Mouse (Mus musculus): Measurements from ENCODE around the gene Creb3l1. TPM values are rescaled to one million over a fixed set of nuclear protein-coding genes. Genes with fewer than 3 reads are reported as not detected.

Gene Creb3l1
- polyA plus RNA-seq, 1 experiment from 2014 or later, result 18.7 TPM

DNA sequence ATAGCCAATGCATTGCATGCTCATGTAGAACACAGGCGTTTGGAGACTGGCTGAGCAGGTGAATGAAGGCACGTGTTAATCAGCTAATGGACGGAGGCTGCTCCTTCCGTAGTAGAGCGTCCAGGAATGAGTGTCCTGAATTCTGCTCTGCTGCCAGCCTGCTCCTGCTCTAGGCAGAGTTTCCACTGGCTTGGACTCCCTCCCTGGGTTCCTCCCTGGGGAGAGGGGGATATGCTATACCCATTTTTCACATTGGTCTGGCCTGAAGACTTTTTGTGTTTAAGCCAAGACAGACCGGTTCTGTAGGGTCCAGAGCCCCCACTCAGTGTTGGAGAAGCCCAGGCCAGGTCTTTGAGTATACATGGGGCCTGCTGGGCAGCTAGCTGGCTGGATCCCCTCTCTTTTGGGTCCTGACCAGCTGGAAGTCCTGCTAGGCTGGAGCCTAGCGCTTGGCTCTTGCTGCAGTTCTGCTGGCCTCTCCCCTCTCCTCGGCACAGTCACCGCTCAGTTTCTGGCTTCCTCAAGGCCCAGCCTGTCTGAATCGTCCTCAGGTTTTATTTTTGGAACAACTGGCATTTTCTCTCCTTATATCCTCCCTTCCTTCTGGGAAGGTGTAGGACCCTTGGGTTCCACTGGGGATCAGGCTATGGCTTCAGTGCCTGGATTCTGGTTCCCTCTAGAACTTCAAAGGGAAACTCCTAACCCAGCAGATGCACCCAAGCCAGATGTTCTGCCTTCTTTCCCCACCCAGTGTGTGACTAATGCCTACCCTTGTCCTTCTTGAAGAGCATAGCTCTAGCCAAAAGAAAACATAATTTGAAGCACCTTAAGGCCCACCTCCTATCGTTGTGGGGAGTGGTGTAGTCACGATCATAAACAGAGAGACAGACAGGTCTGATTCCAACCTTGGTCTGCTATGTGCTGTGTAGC lies 12.6 kb downstream of the Creb3l1 start:
- 76% methylated on average over 12 of the region's 12 CpGs for WGBS
- H3K4me2 ChIP-seq (replicated peaks), result no peak overlapping the region
- peaks cover 41% of the 10 kb centered on the region for H3K4me1 ChIP-seq (replicated peaks)
- H3K4me3 ChIP-seq (replicated peaks), result no peak overlapping the region
- H3K27ac ChIP-seq, result peak overlapping the region; percentile 67; the same call in 1 of the 2 replicates
- ATAC-seq, result no peak
- no peaks in the 10 kb centered on the region for H3K27me3 ChIP-seq (replicated peaks)
- no peaks in the 10 kb centered on the region for H3K36me3 ChIP-seq
- no peaks in the 10 kb centered on the region for H3K9me3 ChIP-seq
- no peak overlapping the region for H3K9ac ChIP-seq

DNA sequence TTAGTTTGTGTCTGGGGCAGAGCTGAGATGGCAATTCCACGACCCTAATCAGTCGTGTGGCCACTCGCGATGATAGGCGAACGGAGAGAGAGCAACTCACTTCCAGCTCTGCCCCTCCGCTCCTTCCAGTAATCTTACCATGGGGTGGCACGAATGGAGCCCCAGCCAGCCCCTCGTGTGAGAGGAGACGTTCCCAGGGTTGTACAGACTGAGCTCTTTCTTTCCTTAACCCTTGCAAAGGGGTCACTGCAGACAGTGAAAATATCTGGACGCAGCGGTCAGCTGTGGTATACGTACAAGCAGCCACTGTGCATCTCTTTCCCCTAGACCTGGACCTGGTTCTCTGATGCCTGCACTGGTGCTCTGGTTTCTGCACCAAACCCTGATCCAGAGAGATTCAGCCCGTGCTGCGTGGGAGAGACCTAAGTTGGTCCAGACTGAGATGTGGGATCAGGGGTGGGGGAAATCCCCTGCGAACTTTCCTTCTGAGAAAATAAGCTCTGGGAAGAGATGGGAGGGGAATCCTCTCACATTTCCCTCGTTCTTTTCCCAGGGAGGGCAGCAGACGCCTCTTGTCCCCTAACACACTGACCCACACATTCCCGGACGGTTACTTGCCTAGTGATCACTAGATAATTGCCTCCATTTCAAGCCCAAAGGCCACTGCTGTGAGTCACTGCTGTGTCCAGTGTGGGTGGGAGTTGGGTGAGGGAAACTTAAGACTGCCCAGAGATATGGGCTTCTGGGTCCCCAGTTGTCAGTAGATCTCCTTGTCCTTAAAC lies 15.5 kb downstream of the Creb3l1 start:
- WGBS, result 3% methylated on average over 20 of the region's 20 CpGs
- H3K4me1 ChIP-seq (replicated peaks), result peaks cover 49% of the 10 kb centered on the region

DNA sequence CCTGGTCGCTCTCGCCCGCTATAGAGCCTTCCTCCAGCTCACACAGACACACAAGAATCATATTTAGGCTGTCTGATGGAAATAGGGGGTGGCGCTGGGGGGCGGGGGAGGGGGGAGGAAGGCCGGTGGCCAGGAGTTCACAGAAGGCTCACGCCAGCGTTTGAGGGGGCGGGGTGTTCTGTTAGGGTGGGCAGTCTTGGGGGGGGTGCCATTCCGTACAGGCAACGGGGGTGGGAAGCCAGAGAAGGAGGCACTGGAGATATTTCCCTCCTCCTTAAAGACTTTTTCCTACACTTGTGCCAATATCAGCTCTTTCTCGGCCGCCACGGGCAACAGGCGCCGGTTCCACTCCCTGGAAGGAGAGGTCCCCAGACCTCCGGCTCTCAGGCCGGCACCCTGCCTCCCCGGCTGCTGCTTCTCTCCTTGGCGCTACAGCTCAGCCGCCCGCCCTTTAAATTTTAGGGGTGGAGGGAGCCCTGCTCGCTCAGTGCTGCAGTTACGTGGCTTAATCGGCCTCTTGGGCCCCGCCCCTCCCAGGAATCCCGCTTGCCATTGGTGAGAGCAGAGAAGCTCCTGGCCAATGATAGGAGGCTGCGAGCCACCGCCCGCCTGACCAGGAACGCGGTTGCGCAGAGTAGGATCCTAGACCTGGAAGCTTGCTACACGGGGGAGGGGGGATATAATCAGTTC lies 16.2 kb downstream of the Creb3l1 start:
- Histone ChIP-seq H3K36me3 (no peaks in the 10 kb centered on the region), H3K4me2 (replicated peaks) (peak overlapping the region; percentile 94), H3K27me3 (replicated peaks) (no peaks in the 10 kb centered on the region), H3K4me1 (replicated peaks) (peaks cover 43% of the 10 kb centered on the region), H3K9me3 (no peaks in the 10 kb centered on the region), H3K4me3 (replicated peaks) (peak overlapping the region; percentile 53), H3K9ac (peak overlapping the region; percentile 58), H3K27ac (peak overlapping the region; percentile 91)
- peak; percentile 96 for ATAC-seq
- WGBS, result under 1% methylated on average over 33 of the region's 34 CpGs

More for the DNA sequence above, 15.5 kb downstream of the Creb3l1 start:
- no peaks in the 10 kb centered on the region for H3K36me3 ChIP-seq
- no peaks in the 10 kb centered on the region for H3K27me3 ChIP-seq (replicated peaks)
- H3K27ac ChIP-seq, result peak overlapping the region; percentile 91; the same call in 1 of the 2 replicates
- H3K9me3 ChIP-seq, result no peaks in the 10 kb centered on the region
- peak overlapping the region; percentile 94 for H3K4me2 ChIP-seq (replicated peaks)
- peak overlapping the region; percentile 58 for H3K9ac ChIP-seq
- peak; percentile 24 for ATAC-seq
- H3K4me3 ChIP-seq (replicated peaks), result peak overlapping the region; percentile 53

DNA sequence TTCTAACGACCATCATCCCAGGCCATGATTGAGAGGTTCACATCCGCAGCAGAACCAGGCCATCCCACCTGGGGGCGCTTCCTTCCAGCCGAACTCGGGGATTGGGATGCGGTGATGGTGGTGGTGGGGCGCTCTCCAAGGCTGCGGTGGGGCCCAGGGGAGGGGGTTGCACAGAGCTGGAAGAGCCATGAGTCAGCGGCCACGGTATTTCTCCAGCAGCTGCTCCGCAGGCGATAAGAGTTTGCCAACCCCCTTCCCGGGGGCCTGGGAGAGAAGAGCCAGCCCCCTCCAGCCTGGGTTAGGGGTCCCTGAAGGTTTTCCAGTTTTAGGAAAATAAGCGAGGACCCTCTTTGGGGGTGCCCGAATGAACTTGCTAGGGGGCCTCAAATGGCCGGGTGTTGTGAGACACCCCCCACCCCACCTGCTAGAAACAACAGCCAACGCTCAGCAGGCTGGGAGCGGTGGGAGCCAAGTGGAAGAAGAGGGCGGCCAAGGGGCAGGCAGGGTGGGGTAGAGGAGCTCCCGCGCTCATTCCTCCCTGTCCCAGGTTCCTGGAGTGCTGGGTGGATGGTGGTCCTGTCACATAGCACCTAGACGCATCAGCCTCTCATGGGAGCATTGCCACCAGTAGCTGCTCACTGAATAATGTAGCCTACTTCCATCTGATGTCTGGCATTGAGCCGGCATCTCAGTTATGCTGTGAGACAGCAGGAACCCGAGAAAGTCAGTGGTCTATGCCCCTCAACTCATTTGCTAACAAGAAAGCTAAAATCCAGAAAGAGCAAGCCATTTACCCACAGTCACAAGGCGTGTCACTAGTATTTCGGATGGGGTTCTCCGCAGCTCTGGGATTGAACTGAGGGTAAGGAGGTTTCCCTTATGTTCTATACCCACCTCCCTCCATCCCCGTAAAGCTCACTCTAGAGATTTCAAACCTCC lies 17.1 kb downstream of the Creb3l1 start:
- Histone ChIP-seq H3K9me3 (no peaks in the 10 kb centered on the region), H3K4me1 (replicated peaks) (peaks cover 35% of the 10 kb centered on the region), H3K27me3 (replicated peaks) (no peaks in the 10 kb centered on the region), H3K4me3 (replicated peaks) (peak overlapping the region; percentile 53), H3K9ac (peak overlapping the region; percentile 48), H3K4me2 (replicated peaks) (peak overlapping the region; percentile 94), H3K36me3 (no peaks in the 10 kb centered on the region), H3K27ac (peak overlapping the region; percentile 91)
- ATAC-seq, result peak; percentile 31
- 1% methylated on average over 28 of the region's 28 CpGs for WGBS

DNA sequence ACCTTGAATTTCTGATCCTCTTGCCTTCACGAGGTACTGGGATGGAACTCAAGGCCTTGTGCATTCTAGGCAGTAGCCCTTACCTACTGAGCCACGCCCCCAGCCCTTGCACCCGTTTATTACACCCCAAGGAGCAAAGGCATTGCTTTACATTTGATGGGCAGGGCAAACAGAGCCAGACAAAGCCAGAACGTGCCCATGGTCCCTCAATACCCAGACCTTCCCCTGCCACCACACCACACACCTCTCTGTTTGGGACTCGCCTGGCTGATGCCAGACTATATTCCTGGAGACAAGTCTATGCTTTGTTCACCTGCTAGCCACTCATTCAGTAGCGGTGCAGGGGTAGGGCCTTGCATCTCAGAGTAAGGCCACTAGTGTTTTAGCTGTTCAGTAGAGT lies 17.8 kb downstream of the Creb3l1 start:
- no peak overlapping the region for H3K4me3 ChIP-seq (replicated peaks)
- 53% methylated on average over 6 of the region's 6 CpGs for WGBS

DNA sequence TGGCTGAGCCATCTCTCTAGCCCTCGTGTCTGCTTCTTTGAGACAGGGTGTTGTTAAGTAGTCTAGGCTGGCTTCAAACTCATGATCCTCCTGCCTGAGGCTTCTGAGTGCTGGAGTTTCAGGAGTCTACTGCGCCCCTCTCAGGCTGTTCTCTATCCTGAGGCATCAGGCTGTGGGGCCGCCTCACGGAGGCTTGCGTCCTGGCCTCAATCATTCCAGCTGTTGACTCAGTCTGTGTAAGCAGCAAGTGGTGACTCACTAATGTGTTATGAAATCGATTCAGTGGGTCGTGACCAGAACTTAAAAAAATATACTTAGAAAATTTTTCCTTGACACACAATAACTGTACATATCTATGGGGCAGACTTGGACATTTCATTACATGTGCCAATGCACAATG lies 19.7 kb downstream of the Creb3l1 start:
- 42% methylated on average over 7 of the region's 7 CpGs for WGBS
- no peaks in the 10 kb centered on the region for H3K36me3 ChIP-seq
- H3K27ac ChIP-seq, result no peak overlapping the region
- H3K4me1 ChIP-seq (replicated peaks), result peaks cover 32% of the 10 kb centered on the region
- no peaks in the 10 kb centered on the region for H3K9me3 ChIP-seq
- H3K9ac ChIP-seq, result no peak overlapping the region
- no peak overlapping the region for H3K4me3 ChIP-seq (replicated peaks)
- no peaks in the 10 kb centered on the region for H3K27me3 ChIP-seq (replicated peaks)
- no peak overlapping the region for H3K4me2 ChIP-seq (replicated peaks)
- ATAC-seq, result no peak

More for the DNA sequence above, 17.8 kb downstream of the Creb3l1 start:
- ATAC-seq, result no peak
- peak overlapping the region; percentile 94; the same call in 1 of the 2 replicates for H3K4me2 ChIP-seq (replicated peaks)
- H3K4me1 ChIP-seq (replicated peaks), result peaks cover 32% of the 10 kb centered on the region
- H3K27me3 ChIP-seq (replicated peaks), result no peaks in the 10 kb centered on the region
- 0 out of 2 replicates have a peak overlapping the region, but pooled peaks have one; percentile 36 for H3K27ac ChIP-seq
- H3K36me3 ChIP-seq, result no peaks in the 10 kb centered on the region
- H3K9me3 ChIP-seq, result no peaks in the 10 kb centered on the region
- no peak overlapping the region for H3K9ac ChIP-seq

DNA sequence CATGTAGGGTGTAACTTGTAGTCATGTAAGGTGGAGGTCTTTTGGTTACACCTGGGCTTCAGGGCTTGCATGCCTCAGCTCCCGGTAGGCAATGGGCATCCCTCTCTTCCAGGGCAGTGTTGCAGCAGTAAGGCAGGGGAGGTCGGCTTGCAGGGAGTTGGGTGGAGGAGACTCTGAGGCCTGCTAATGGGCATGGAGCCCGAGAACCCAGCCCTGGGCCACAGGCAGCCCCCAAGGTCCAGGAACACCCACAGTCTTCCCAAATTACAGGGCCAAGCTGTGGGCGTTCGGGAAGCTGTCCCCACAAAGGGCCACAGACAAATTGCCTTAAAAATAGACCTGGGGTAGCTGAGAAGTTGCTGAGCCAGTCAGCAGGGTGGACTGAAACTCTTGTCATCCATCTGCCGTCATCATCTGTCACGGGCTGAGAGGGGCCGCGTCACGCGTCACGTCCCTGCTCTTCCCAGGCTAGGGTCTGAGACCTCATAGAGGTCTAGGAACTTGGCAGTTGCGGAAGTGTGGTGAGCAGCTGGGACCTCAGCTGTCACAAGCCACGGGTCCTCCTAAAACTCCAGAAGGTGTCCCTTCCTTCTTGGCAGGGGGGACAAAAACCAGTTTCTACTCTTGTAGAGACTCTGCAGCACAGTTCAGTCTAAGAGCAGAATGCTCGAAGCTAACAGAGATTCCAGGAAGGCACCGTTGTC lies 26.2 kb downstream of the Creb3l1 start:
- Histone ChIP-seq H3K27ac (no peak overlapping the region), H3K4me2 (replicated peaks) (no peak overlapping the region), H3K9ac (no peak overlapping the region), H3K27me3 (replicated peaks) (no peaks in the 10 kb centered on the region), H3K4me3 (replicated peaks) (no peak overlapping the region), H3K9me3 (no peaks in the 10 kb centered on the region), H3K4me1 (replicated peaks) (peaks cover 12% of the 10 kb centered on the region; the same call in 1 of the 2 replicates), H3K36me3 (no peaks in the 10 kb centered on the region)
- 84% methylated on average over 16 of the region's 16 CpGs for WGBS
- ATAC-seq, result no peak

DNA sequence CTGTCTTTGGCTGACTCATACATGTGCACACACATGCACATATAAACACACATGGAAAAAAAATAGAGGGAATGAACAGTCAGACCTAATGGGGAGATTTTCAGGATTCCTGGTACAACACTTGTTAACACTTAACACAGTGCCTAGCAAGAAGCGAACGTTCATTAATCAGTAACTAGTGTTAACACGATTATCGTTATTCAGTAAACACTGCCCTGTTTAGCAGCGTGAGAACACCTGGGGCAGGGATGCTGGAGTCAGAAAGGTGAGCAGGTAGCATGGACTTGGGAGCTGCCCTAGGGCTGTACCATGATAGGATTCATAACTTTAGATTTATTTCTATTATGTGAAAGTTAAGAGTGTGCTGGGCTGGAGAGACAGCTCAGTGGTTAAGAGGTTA lies 28.3 kb downstream of the Creb3l1 start:
- peak; percentile 79 for ATAC-seq
- Histone ChIP-seq H3K36me3 (no peaks in the 10 kb centered on the region; the same call in 1 of the 2 replicates), H3K27me3 (replicated peaks) (no peaks in the 10 kb centered on the region), H3K4me3 (replicated peaks) (no peak overlapping the region), H3K4me1 (replicated peaks) (peaks cover 12% of the 10 kb centered on the region; the same call in 1 of the 2 replicates), H3K9ac (no peak overlapping the region), H3K4me2 (replicated peaks) (no peak overlapping the region), H3K27ac (no peak overlapping the region), H3K9me3 (no peaks in the 10 kb centered on the region)
- WGBS, result 51% methylated on average over 5 of the region's 5 CpGs

DNA sequence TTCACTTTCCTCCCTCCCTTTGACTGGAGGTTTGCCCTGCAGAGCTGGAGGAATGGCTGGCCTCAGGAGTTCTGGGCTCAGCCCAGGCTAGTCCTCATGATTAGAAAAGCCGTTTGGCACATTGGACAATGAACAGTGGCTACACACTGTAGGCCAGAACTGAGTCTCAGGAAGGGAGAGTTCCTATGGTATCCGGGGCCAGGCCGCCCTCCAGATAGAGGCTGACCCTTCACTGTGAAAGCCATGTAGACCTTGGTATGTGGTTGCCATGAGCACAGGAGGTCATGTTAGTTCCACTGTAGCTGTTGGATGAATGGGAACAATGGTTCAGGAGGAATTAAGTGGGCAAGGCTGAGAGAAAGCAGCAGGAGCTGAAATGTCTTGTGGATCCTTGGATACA lies 30.9 kb downstream of the Creb3l1 start:
- no peak for ATAC-seq
- H3K4me1 ChIP-seq (replicated peaks), result peaks cover 12% of the 10 kb centered on the region; the same call in 1 of the 2 replicates
- WGBS, result 87% methylated on average over 3 of the region's 3 CpGs

DNA sequence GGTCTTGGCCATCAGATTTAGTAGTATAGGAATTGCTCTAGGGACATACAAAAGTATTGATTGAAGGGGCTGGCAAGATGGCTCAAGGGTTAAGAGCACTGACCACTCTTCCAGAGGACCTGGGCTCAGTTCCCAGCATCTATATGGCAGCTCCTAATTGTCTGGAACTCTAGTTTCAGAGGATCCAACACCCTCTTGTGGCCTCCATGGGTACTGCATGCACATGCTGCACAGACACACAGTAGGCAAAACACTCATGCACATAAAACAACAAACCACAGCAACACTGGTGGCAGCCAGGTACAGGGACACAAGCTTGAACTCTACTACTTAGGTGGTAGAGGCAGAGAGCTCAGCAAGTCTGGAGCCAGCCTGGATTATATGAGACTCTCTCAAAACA lies 34.6 kb downstream of the Creb3l1 start:
- H3K9ac ChIP-seq, result no peak overlapping the region
- H3K4me2 ChIP-seq (replicated peaks), result no peak overlapping the region
- no peak overlapping the region for H3K4me3 ChIP-seq (replicated peaks)
- no peak overlapping the region for H3K27ac ChIP-seq
- peaks cover 6% of the 10 kb centered on the region; the same call in 1 of the 2 replicates for H3K36me3 ChIP-seq
- no peaks in the 10 kb centered on the region for H3K27me3 ChIP-seq (replicated peaks)
- H3K9me3 ChIP-seq, result 0 out of 2 replicates have a peak, but pooled peaks cover 4% of the 10 kb centered on the region
- no peak for ATAC-seq
- peaks cover 14% of the 10 kb centered on the region for H3K4me1 ChIP-seq (replicated peaks)

More for the DNA sequence above, 30.9 kb downstream of the Creb3l1 start:
- no peaks in the 10 kb centered on the region for H3K27me3 ChIP-seq (replicated peaks)
- H3K36me3 ChIP-seq, result peaks cover 6% of the 10 kb centered on the region; the same call in 1 of the 2 replicates
- no peak overlapping the region for H3K9ac ChIP-seq
- 0 out of 2 replicates have a peak, but pooled peaks cover 4% of the 10 kb centered on the region for H3K9me3 ChIP-seq
- H3K27ac ChIP-seq, result no peak overlapping the region
- no peak overlapping the region for H3K4me3 ChIP-seq (replicated peaks)
- no peak overlapping the region for H3K4me2 ChIP-seq (replicated peaks)

All from intestine, embryonic 15.5 days (tissue).